Mouse (Mus musculus): ENCODE results near the gene Fan1.

The Fan1 gene

DNA sequence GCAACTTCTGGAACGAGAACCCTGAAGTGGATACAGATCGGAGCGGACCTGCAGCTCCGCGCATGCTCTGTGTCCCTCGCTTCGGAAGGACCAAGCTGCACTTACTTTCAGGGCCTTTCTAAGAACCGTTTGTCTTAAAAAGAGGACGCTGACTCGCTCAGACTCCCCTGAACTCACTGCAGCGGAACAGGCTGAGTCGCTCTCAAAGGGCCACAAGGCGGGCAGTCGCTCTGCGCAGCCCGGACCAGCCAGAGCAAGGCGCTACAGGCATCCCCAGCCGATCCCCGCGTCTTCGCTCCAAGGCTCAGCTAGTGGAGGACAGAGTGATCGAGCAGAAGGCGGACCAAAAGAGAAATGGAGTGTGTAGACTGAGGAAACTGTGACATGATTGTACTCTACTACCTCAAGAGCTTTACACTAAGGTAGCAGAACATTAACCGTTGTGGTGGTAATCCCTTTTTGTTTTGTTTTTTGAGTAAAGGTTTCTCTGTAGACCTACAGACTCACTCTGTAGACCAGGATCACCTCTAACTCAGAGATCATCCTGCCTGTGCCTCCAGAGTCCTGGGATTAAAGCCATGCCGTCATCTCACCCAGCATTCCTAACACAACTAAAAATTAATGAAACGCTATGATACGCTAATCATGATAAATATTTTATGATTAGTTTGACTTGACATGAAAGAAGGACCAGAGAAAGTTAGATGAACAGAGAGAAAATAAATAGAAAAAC, at the start of gene Fan1:
TSS of gene Fan1 (minus strand) at position 266 of the 733 bp plus-strand sequence.
- peak; percentile 90 to 91 for DNase-seq (ENCODE audit: low spot score in 2 of 2)

DNA sequence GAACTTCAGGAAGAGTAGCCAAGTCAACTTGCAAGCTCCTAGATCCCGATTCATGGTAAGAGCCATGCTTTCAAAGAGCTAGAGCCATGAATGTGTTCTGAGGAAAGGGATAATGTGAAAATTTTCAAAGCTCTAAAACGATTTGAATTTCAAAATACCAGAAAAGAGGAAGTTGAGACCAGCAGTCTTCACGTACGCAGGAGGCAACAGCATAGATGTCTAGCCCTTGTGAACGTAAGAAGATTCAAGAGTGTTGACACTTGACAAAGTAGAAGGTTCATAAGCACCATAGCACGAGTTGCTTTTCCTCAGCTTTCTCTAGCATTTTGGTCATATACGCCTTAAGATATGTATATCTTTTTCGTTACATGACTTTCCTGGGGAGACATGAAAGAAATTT, 30.1 kb upstream of the Fan1 start:
- no peak for DNase-seq (ENCODE audit: low spot score in 2 of 2)

DNA sequence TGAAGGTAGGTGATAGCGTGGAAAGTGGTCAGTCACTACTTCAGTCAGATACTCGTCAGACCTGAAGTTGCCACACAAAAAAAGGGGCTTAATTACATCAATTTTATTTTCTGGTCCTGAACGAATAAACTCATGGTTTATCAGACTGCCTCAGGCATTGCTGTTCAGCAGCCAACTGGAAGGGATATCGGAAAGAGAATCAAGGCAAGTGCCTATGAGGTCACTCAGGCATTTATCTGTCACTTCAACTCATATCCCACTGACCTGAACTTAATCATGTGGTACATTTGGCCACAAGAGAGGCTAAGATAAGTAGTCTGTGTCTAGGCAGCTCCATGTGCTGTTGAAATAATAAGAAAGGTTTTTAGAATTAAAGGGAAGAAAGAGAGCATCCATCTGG, 28.6 kb upstream of the Fan1 start:
- DNase-seq (ENCODE audit: low spot score in 2 of 2): no peak

- DNase-seq (ENCODE audit: low spot score in 2 of 2): no peak
Measured at GRCm38 (mm10) chr7:64400725-64401124, 26.8 kb upstream of the Fan1 start.

- no peak for DNase-seq (ENCODE audit: low spot score in 2 of 2)
Measured at GRCm38 (mm10) chr7:64392819-64393151, 18.9 kb upstream of the Fan1 start.

DNA sequence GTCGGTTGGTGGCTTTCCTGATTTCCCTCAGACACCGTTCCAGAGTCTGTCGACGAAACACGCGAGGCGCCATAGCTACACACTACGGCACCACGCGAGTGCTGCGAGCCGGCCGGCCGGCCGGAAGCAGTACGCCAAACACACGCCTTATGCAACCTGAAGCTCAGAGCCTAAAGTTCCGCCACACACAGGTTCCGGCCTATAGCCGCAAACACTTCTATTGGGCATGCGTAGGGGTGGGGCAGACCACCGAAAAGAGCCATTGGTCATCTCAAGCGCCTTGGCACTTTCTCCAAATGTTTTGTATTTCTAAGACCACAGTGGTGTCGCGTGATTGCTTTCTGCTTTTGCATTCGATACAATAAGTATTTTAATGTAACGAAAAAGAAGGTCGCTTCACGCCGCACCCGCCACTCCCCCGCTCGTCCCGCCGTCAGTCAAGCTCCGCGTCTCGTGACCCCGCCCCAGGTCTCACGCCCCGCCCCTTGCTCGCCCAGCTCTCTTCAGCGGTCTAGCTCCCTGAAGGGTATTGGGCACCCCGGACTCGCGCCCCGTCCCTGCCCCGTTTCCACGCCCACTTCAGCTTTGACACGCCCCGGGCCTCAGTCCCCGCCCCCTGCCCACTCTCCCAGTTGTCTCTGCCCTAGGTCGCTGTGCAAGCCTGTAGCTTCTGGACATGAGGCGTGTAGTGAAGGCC, 18.4 kb upstream of the Fan1 start, which contains the start of the genes Mphosph10 and Mcee:
TSS of gene Mphosph10 (minus strand) at position 147 of the 697 bp plus-strand sequence.
TSS of gene Mcee (plus strand) at position 486 of the 697 bp plus-strand sequence.
- peak; percentile 90 to 93 for DNase-seq (ENCODE audit: low spot score in 2 of 2)

- DNase-seq (ENCODE audit: low spot score in 2 of 2): no peak
Measured at GRCm38 (mm10) chr7:64391479-64391878, 17.6 kb upstream of the Fan1 start.

DNA sequence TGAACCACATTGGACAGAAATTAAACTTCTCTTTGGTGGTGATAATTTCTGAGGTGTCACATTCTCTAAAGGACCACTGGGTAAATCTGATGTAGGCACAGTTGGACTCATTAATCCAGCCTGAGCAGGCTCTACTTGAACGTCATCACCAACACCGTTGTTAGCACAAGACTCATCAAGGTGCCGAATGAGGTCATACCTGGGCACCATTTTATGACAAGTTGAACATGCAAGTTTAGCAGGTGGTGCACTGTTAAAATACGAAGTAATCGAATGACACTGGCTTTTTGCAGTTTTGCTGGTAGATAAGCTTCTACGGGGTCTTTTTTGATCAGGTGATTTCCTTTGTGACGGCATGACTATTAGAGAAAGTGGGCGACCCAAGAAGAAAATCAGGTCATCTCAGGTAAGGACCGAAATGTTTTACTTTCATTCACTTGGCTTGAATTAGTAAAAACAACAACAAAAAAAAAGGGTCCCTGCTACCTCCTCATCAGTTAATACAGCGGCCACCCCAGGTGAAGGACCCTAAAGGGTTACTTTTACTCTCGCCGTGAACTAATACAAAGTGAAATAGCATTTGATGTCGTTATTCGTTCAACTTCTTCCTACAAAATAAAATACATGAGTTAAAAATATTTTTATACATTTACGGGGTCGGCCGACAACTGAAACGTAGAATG, 607 bp downstream of the Fan1 start:
- no peak for DNase-seq (ENCODE audit: low spot score in 2 of 2)

DNA sequence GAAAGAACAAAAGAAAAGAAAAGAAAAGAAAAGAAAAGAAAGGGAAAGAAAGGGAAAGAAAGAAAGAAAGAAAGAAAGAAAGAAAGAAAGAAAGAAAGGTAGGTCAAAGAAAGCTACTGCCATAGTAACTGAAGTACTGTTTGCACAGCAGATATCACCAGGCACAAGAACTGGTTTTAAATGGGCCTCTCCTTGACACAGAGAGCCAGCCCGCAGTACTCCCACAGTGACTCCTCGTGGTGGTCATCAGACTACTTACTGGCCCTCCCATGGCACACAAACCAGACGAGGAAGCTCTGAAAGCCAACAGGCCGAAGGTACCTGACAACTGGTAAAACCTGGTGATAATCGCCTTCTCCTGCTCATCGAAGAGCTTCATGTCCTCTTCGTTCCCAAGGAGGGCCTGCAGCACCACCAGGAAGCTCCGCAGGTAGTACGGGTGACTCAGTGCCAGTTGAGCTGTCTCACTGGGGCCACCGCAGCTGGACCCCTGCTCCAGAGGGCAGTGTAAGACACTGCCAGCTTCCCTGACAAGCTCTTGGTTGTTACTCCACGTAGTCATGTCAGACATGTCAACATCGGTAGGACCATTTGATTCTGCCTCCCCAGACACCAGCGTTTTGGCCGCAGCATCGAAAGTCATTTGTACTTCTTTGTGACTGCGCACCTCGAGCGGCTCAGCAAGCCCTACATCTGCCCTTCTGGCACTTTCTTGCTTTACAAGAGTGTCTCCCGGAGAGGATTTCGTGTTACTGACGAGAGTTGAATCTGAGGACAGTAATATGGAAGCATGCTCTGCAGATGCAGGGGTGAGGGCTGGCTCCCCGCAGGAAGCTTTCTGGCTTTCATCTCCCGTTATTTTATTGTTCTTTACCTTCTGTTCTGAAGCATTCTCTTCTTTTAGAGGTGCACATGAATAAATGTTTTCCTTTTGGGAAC, 1.7 kb downstream of the Fan1 start:
- no peak for DNase-seq (ENCODE audit: low spot score in 2 of 2)

- DNase-seq (ENCODE audit: low spot score in 2 of 2): no peak
Measured at GRCm38 (mm10) chr7:64369841-64370240, 4.1 kb downstream of the Fan1 start.

- DNase-seq (ENCODE audit: low spot score in 2 of 2): no peak
Measured at GRCm38 (mm10) chr7:64365863-64366262, 8.0 kb downstream of the Fan1 start.

DNA sequence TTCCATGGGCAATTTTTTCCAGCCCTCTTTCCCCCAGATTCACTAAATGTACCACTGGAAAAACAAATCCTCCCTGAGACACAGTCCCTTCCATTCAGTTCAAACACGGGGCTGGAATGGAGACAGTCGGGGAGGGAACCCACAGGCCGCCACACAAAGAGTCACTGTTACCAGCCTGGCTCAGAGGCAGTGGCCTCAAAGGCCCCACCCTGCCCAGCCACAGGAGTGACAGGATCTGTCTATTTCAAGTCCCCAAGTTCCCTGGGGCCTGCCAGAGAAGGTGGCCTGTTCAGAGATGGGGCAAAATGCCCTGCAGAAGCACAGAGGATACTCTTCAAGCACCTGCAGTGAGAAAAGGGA, 13.3 kb downstream of the Fan1 start:
- DNase-seq (ENCODE audit: low spot score in 2 of 2): peak in 1 of 2 experiments; percentile 41

DNA sequence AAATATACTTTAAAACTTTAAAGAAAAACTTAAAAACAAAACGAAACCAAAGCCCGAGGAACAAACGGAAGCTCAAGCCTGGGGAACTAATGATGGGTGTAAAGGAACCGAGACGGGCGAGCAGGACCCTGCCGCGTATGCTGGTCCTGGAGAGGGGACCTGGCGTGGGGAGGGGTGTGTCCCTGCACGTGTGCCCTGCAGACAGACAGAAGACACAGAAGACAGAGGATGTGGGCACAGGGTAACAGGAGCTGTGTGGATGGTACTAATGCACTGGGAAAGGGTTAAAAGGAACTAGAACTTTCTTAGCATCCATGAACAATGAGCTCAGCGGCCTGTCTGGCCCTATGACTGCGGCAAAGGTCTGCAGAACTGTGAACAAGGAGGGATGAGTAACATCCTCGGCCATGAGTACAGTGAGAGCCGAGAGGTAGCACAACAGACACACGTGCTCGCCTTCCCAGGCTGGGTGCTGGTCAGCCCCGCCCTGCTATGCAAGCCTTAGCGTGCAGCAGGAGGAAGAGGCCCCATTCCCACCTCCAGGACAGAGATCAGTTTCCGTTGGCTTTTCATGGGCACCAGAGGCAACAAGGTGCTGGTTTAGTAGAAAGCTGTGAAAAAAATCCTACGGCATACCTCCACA, 13.8 kb downstream of the Fan1 start:
- DNase-seq (ENCODE audit: low spot score in 2 of 2): no peak

DNA sequence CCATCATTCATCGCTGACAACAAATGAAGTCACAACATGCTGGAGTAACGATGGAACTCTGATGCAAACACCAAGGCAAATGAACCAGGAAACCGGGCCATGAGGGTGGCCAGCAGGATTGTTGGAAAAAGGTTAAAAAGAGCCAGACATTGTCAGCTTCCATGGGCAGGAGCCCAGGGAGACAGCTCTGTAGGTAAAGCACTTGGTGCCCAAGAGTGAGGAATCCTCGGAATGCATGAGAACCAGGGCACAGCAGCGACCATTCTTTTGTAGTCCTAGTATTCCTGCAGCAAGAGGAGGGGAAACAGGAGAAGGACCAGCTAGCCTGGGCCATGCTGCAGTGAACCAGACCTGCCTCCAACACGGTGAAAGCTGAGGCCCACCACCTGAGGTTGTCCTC, 15.2 kb downstream of the Fan1 start:
- no peak for DNase-seq (ENCODE audit: low spot score in 2 of 2)

DNA sequence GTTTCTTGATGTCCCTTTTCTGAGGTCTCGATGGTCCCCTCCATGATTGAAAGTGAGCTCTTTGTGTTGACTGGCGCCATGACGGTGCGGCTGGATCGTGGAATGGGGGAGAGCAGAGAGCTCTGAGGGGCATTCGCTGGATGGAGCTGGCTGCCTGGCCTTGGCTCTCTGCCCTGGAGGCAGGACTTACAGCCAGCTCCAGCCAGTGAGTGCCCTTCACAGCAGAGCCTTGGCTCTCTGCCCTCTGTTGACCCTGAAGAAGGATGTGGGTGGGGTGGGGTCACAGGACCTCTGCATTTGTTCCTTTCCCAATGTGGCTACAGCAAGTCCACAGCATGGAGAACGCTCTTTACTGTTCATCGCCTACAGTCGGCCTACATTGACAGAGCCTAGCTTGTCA, 16.5 kb downstream of the Fan1 start:
- DNase-seq (ENCODE audit: low spot score in 2 of 2): peak; percentile 37 to 54

DNA sequence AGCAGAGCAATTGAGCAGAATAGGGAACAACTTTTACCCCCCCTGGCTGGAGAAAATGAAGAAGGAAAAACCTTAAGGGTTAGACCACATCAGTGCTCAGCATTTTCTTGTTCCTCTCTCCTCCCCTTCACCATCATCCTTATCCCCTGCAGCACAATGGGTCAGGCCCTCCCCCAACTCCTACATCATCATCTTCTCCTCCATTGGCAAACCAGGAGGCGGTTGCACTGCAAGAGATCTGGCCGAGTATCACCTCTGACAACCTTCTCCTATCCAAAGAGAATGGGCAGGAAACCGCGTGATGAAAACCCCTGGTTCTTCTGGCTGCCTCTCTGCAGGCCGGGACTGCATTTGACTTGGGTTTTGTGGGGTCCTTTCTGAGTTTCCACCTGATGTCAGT, 17.2 kb downstream of the Fan1 start:
- no peak for DNase-seq (ENCODE audit: low spot score in 2 of 2)

DNA sequence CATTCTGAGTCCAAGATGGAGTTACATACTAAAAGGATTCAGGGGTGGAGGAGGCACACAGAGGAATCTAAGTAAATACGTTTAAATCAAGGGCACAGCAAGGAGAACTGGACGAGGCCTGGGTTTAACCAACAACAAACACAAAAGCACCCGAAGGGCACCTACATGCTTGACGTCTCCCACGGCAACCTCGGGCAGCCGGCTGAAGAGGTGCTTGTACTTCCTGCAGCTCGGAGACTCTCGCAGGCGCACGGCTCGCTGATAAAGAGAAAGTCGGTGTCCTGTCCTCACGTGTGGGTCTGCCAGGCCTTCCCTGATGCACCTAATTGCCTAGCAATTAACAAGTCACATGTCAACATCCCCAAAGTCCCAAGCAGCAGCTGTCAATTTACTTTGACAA, 19.7 kb downstream of the Fan1 start:
- DNase-seq (ENCODE audit: low spot score in 2 of 2): no peak

DNA sequence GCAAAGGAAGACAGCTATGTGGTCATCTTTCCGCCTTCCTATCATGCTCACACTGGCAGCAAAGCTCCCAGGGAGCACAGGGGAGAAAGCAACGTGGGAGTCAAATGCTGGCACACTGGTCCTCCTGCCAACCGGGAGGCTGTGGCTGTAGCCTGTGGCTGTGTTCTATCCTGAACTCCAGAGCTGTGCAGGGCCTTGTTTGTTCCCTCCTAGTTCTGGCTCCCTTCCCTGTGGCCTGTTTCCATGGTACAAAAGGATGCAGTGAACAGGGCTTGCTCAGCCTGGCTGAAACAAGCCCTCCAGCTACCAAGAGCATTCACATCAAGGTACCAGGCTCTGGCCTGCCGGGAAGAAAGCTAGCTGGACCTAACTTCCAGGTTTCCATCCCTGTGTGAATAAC, 22.8 kb downstream of the Fan1 start:
- DNase-seq (ENCODE audit: low spot score in 2 of 2): peak; percentile 63 to 73

DNA sequence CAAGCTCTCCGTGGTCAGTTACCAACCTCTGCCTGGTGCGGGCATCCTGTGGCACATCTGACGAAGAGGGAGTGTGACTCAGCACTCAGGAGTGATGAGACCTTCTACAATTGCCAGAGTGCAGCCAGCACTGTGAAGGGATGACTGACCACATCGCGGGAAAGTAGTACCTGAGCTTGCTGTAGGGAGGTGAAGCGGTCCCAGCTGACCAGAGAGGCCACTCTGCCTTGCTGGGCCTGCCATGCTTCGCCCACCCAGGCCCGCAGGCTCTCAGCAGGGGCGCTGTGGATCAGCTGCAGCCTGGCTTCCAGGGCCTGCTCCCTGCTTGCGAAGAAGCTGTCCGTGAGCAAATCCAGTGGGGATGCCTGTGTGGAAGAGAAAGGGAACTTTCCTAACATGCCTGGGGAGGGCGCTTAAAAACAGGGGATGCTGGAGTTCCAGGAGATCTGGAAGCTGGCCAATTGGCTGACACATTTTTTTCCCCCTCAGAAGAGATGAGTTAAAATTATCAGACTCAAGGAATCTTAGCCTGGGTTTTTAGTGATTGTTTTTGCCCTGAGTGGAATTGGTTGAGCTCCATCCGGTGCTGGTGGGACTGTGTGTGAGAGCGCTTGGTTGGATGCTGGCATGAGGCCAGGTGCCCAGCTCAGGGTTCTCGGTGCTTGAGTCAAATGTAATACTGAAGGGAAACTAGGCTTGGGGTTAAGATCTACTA, 24.6 kb downstream of the Fan1 start:
- peak; percentile 54 to 73 for DNase-seq (ENCODE audit: low spot score in 2 of 2)

DNA sequence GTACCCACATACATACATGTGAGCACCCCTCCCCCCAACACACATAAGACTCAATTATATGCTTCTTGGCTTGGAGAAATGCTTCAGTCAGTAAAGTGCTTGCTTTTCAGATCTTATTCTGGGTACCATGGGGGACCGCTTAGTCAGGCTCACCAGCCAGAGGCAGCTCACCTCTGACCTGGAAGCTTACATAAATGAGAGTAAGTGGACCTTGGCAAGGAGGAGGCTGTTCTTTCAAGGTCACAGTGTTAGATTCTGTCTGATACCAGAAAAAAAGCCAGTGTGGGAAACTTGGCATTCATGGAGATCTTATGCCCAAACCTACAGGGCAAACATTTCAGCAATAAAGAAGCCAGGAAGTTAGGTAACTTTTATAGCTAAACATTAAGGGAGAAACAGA, 26.1 kb downstream of the Fan1 start:
- DNase-seq (ENCODE audit: low spot score in 2 of 2): no peak

DNA sequence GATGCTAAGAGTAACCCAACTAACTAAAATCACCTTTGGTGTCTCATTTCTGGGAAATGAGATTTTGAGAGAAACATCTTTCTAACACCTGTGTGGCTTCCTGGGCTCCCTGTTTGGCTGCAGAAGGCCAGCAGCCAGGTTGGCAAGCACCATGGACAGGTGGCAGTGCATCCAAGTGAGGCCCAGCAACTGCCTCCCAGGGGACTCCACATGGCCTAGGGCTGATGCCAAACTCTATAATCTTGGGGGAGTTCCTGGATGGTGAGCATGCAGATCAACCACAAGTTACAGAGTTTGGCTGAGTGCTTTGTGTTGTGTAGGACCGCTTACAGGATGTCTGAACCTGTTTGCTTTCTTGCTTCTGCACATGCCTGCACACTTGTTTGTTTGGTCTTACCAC, 41.2 kb downstream of the Fan1 start:
- no peak for DNase-seq (ENCODE audit: low spot score in 2 of 2)

Measured in right cerebral cortex, adult 2 months (tissue).